Mouse (Mus musculus) forebrain, embryonic 10.5 days (tissue): ENCODE data around the gene Ttll13. TPM values are rescaled to one million over a fixed set of nuclear protein-coding genes. Genes with fewer than 3 reads are reported as not detected.

Experiments
- DNase-seq: peaks from one replicate; pipeline ENCODE4 v3.0.0-alpha.2; 2017; ENCODE audit warnings: low spot score; ENCODE audit errors: extremely low spot score
- H3K27ac ChIP-seq: fragments of 300-500 bp; sonication (generic); 2 replicates; pipeline ENCODE4 v1.5.1; 2016; ENCODE audit warnings: mild to moderate bottlenecking
- H3K27me3 ChIP-seq: fragments of 300-500 bp; sonication (generic); 2 replicates; pipeline ENCODE4 v1.6.1; 2016; ENCODE audit warnings: mild to moderate bottlenecking; ENCODE audit not compliant: poor library complexity, severe bottlenecking
- H3K36me3 ChIP-seq: fragments of 300-500 bp; sonication (generic); replicated peaks from 2 replicates; pipeline ENCODE4 v1.6.1; 2016; ENCODE audit warnings: mild to moderate bottlenecking, moderate library complexity
- H3K4me1 ChIP-seq: fragments of 300-500 bp; sonication (generic); 2 replicates; pipeline ENCODE4 v1.6.1; 2016
- H3K4me3 ChIP-seq: fragments of 300-500 bp; sonication (generic); 2 replicates; pipeline ENCODE4 v1.5.1; 2016; ENCODE audit warnings: mild to moderate bottlenecking, moderate library complexity
- H3K9me3 ChIP-seq: fragments of 300-500 bp; sonication (generic); 2 replicates; pipeline ENCODE4 v1.6.1; 2016; ENCODE audit warnings: mild to moderate bottlenecking, moderate library complexity
- WGBS: fragments of 180-500 bp; shearing (Covaris S2); methylation state at CpG from one replicate; pipeline ENCODE4 v1.1.7; 2016; 5-methylcytosine and 5-hydroxymethylcytosine counted together
- polyA plus RNA-seq: library from polyadenylated mRNA; unstranded; fragments of >200 nt; fragmentation: Nextera tagmentation; extraction: Ambion mirVana; gene quantifications from 2 replicates; pipeline ENCODE4 v1.2.1, GENCODE M21; 2016

Gene Ttll13
- polyA plus RNA-seq: 0.84 and 0.99 TPM in 2 replicates

DNA sequence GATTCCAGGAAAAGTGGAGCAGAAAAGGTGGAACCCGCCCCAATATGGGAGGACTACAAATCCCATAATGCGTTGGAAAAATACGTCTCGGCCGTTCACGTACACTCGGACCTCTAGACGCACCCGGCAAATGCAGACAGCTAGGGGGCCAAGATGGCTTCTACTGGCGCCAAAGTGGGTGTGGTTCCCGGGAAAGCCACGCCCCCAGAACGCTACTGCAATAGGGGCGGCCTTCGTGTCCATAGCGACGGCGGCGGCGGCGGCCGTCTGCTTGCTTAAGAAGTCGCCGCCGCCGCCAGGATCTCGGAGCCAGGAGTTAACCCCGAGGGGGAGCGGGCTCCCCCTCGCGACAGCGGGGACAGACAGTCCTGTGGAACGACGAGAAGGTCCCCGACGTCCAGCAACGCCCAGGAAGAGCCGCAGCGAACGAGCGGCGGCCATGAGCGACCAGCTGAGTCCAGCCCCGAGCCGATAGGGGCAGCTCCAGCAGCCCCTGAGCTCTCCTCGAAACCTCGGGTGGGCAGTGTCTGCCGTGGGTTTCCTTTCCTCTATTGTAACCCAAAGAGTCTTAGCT is at the start of gene Ttll13:
Gene Ttll13, plus strand, starts transcription at position 229 of the 574 bp plus-strand sequence.
- WGBS: under 1% methylated on average over 48 of the region's 48 CpGs
- peak within 1 kb of the TSS; percentile 88 for H3K27ac ChIP-seq
- H3K27me3 ChIP-seq: no peaks in the 10 kb centered on the region
- peaks cover 3% of the 10 kb centered on the region; the same call in 1 of the 2 replicates for H3K36me3 ChIP-seq
- no peaks in the 10 kb centered on the region for H3K9me3 ChIP-seq
- H3K4me1 ChIP-seq: peaks cover 14% of the 10 kb centered on the region; the same call in 1 of the 2 replicates
- peak; percentile 96 for DNase-seq
- peak within 1 kb of the TSS; percentile 60 for H3K4me3 ChIP-seq

DNA sequence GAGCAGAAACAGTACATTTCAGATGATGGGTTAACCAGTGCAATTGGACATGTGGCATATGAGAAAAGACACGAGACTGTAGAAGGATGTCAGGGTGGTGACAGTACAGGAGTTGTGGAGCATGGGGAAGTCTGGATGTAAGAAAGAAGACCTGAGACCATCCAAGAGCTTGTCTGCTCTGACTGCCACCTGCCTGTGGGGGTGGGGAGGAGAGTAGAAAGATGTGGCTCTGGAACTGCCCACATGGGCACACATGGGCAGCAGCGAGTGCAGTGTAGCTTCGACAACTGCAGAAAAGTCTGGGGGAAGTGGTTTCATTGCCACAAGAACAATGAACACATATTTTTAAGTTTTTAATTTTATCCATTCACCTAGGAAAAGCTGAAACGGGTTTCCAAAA is 48.8 kb upstream of the Ttll13 start:
- DNase-seq: no peak
- peaks cover 27% of the 10 kb centered on the region for H3K36me3 ChIP-seq
- WGBS: 19% methylated on average over 4 of the region's 4 CpGs
- H3K4me3 ChIP-seq: peak overlapping the region; percentile 79
- no peaks in the 10 kb centered on the region for H3K9me3 ChIP-seq
- H3K27me3 ChIP-seq: no peaks in the 10 kb centered on the region
- peak overlapping the region; percentile 97 for H3K27ac ChIP-seq
- H3K4me1 ChIP-seq: peaks cover 74% of the 10 kb centered on the region

DNA sequence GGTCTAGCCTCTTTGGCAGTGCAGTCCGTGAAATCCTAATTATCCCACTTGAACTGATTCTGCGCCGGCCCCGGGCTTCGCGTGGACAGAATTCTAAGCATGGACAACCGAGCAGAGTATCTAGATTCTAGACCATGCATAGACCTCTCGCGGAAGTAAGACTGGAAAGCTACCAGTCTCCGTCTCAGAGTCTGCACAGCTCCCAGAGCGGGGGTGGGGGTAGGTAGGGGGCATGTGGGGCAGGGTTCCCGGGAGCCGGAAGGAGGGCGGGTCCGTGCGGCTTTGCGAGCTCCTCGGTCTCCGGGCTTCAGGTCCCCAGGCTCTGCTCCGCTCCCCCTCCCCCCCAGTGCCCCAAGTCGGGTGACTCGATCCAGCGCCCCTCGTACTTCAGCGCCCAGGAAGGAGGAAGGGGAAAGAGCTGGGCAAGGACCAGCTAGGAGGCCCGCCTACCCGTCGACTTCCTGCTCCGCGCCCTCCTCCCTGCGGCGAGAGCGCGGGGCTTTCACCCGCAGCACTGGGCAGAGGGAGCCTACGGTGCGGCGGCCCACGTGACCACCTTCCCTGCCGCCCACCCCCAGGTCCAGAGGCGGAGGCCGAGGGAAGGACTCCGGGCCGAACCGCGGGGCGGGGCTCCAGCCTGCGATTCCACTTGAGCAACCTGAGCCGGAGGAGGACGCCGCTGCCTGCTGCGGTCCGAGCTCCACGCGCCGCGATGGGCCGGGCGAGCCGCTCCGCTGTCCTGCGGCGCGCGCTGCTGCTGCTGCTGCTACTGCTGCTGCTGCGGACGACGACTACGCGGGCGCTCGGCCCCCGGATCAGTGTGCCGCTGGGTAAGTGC is 48.0 kb upstream of the Ttll13 start:
- Histone ChIP-seq H3K36me3 (peaks cover 35% of the 10 kb centered on the region), H3K27me3 (no peaks in the 10 kb centered on the region), H3K4me1 (peaks cover 75% of the 10 kb centered on the region), H3K4me3 (peak overlapping the region; percentile 79), H3K9me3 (no peaks in the 10 kb centered on the region), H3K27ac (peak overlapping the region; percentile 97)
- WGBS: under 1% methylated on average over 74 of the region's 74 CpGs
- DNase-seq: peak; percentile 88

DNA sequence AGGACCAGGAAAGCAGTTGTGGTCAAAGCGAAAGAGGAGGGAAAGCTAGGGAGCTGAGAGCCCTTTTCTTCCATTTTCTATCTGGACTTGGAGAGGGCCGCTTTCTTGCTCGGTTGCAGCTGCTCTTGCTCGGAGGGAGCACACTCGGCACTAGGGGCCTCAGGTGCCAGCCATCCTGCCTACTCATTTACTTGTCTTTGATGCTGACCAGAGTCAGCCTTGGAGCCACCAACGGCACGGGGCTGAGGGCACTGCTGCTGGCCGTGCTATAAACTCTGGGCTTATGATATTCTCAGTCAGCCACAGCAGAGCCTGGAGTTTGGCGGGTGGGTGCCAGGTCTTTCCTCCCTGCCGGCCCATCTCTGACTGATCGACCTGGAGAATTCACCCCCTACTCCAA is 47.3 kb upstream of the Ttll13 start:
- Histone ChIP-seq H3K27me3 (no peaks in the 10 kb centered on the region), H3K27ac (peak overlapping the region; percentile 97), H3K4me3 (peak overlapping the region; percentile 79), H3K36me3 (peaks cover 41% of the 10 kb centered on the region), H3K4me1 (peaks cover 77% of the 10 kb centered on the region), H3K9me3 (no peaks in the 10 kb centered on the region)
- DNase-seq: no peak
- WGBS: 4% methylated on average over 11 of the region's 11 CpGs

DNA sequence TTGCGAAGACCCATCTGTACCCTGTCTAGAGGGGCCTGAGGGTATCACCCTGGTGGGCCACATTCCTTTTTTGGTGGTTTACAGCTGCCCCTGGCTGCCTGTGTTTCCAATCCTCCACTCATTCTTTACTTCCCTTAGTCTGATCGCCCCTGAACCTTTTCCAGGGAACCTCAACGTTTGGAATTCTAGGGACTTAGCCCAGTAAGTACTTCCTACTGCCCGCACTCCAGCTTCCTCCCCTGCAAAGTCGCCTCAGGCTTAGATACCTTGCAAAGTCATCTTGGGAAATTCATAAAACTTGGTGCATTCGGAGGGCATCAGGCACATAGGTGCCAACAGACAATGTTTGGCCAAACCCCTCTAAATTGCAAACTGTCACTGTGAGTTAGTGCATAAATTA is 46.9 kb upstream of the Ttll13 start:
- no peaks in the 10 kb centered on the region for H3K9me3 ChIP-seq
- H3K36me3 ChIP-seq: peaks cover 41% of the 10 kb centered on the region
- peak overlapping the region; percentile 79 for H3K4me3 ChIP-seq
- peak overlapping the region; percentile 97 for H3K27ac ChIP-seq
- no peak for DNase-seq
- H3K27me3 ChIP-seq: no peaks in the 10 kb centered on the region
- 40% methylated on average over 6 of the region's 6 CpGs for WGBS
- peaks cover 77% of the 10 kb centered on the region for H3K4me1 ChIP-seq

DNA sequence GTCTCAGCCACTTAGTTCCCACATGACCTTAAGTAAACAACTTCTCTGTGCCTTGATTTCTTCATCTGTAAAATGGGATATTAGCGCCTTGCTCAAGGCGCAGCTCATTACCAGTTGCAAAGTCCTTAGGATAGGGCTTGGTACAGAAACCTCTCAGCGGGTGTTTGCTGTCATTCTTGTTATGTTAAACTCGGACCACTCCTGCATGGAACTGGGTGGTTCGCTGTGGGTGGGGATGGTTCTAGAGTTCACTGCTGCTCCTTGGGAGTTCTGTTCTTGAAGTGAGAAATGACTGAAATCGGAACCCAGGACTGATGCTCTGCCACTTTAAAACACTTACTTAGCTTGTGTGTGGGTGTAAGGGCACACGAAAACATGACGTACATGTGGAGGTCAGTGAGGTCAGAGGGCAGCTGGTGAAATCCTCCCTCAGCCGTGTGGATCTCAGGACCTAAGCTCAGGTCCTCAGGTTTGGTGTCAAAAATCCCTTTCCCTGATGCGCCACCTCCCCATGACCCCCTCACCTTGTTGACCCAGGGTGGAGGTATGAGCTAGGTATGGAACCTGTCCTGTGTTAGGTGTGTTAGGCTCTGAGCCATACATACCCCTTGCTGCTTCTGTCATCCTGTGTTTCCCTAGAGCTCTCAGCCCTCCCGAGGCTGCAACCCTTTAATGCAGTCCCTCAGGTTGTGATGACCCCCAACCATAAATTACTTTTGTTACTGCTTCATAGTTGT is 46.2 kb upstream of the Ttll13 start:
- H3K36me3 ChIP-seq: peaks cover 44% of the 10 kb centered on the region
- peak overlapping the region; percentile 79; the same call in 1 of the 2 replicates for H3K4me3 ChIP-seq
- WGBS: 78% methylated on average over 11 of the region's 11 CpGs
- H3K9me3 ChIP-seq: no peaks in the 10 kb centered on the region
- no peak for DNase-seq
- peaks cover 82% of the 10 kb centered on the region for H3K4me1 ChIP-seq
- H3K27me3 ChIP-seq: no peaks in the 10 kb centered on the region
- no peak overlapping the region for H3K27ac ChIP-seq

DNA sequence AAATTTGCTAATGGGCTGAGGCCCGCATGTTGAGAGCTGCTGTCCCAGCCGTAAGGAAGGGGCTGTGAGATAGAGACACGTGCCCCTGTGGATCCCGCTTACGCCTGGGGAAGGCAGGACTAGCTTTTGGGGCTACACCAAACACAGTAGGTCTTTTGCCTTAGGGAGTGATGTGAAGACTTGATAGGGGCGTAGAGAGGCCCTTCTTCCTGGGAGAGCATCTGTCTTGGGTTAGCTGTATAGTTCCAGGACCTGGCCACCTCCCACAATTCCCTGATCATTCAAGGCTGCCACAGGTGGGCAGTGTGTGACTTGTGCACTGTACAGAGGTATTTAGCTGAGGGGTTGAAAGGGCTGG is 45.6 kb upstream of the Ttll13 start:
- H3K36me3 ChIP-seq: peaks cover 44% of the 10 kb centered on the region
- WGBS: 91% methylated on average over 6 of the region's 6 CpGs
- DNase-seq: no peak
- H3K27me3 ChIP-seq: no peaks in the 10 kb centered on the region
- peaks cover 87% of the 10 kb centered on the region for H3K4me1 ChIP-seq
- H3K4me3 ChIP-seq: no peak overlapping the region
- H3K27ac ChIP-seq: peak overlapping the region; percentile 0; the same call in 1 of the 2 replicates
- no peaks in the 10 kb centered on the region for H3K9me3 ChIP-seq

DNA sequence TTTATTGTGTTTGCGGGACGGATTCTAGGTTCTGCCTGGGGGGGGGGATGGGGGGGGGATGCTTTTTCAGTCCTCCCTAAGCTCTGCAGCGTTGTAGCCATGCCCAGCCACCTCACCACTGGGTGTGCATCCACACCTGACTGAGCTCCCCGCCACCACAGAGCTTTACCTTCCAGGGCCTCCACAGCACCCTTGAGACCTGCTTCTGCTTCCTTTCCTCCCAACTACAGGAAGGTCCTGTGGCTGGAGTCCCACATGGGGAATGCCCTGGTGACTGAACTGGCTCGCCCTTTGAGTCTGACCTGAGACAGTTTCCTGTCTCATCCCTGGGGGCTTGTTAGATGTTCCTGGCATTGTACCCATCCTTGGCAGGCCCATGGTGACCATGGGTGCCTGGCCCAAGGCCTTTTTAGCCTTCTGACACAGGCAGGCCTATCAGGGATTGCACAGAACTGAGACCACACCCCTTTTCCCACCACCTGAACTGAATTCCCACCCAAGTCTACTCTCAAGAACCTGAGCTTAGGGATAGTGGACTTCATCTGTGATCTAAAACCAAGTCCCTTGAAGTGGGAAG is 45.1 kb upstream of the Ttll13 start:
- H3K4me3 ChIP-seq: no peak overlapping the region
- no peaks in the 10 kb centered on the region for H3K27me3 ChIP-seq
- 86% methylated on average over 5 of the region's 5 CpGs for WGBS
- no peak for DNase-seq
- peak overlapping the region; percentile 0; the same call in 1 of the 2 replicates for H3K27ac ChIP-seq
- no peaks in the 10 kb centered on the region for H3K9me3 ChIP-seq
- H3K36me3 ChIP-seq: peaks cover 46% of the 10 kb centered on the region
- peaks cover 91% of the 10 kb centered on the region for H3K4me1 ChIP-seq

DNA sequence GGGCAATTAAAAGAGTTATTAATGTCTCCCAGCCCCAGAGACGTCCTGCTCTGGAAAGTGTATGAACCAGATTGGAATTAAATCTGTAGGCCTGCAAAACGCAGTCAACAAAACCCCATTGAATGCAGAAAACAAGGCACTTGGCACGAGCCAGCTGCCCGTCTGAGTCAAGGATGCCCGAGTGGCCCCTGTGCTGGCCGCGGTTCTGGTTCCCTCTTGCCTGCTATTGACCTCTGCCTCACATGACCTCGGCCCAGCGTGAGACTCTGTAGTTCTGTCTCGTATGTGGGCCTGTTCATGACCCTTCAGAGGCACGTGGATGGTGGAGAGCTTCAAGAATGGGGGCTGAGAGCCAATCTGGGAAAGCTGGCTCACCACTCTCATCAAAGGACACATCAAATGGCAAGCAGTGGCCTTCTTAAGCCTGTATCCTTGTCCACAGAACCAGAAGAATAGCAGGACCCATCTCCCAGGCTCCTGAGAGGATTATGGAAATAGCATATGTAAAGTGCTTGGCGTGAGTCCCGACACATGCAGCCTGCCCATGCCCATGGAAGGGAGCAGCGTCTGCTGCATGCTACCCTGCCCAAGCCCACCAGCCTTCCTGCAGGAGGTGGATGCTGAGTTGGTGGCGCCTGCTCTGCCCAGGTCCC is 44.2 kb upstream of the Ttll13 start:
- no peaks in the 10 kb centered on the region for H3K27me3 ChIP-seq
- no peak overlapping the region for H3K4me3 ChIP-seq
- WGBS: 88% methylated on average over 15 of the region's 15 CpGs
- DNase-seq: no peak
- peaks cover 53% of the 10 kb centered on the region for H3K36me3 ChIP-seq
- H3K27ac ChIP-seq: no peak overlapping the region
- no peaks in the 10 kb centered on the region for H3K9me3 ChIP-seq
- H3K4me1 ChIP-seq: peaks cover 99% of the 10 kb centered on the region

DNA sequence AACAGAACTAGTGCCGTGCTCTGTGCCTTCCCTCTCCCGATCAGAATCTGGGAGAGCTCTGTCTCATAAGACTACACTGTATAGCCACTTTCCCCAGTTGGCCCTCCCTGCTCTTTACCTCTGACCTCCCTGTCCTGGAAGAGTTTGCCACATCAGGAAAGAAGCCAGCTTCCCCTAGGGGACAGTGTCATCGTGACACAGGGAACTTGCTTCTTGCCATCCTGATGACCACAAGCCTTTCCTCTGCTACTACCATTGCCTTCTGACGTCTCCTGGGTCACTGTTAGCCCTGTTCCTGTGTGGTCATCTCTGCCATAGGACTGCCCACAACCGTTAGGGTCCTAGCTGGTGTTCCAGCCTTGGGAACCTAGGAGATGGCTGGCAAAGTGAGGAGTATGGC is 43.2 kb upstream of the Ttll13 start:
- peaks cover 99% of the 10 kb centered on the region for H3K4me1 ChIP-seq
- no peaks in the 10 kb centered on the region for H3K27me3 ChIP-seq
- peaks cover 56% of the 10 kb centered on the region for H3K36me3 ChIP-seq
- DNase-seq: no peak
- peak overlapping the region; percentile 36; the same call in 1 of the 2 replicates for H3K27ac ChIP-seq
- H3K9me3 ChIP-seq: no peaks in the 10 kb centered on the region
- 84% methylated on average over 5 of the region's 5 CpGs for WGBS
- H3K4me3 ChIP-seq: no peak overlapping the region

DNA sequence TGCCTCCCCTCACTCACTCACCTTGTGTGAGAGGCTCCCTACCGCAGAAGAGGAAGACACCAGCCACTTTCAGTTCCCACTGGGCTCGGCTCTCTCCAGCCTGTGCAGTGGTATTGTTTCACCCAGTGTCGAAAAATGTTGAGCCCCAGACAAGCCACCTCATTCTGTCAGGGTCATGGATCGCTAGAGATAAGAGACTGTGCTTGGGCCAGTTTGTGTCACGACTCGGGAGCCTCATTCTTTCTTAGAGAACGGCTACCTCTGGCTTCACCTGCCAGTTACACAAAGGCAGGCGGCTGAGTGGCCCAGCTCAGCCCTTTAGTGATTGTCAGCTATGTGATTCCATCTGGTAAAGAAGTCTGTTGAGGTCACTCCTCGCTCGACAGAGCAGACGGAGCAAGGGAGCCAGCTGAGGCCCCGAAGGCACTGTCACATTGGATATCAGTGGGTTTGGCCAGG is 42.5 kb upstream of the Ttll13 start:
- H3K36me3 ChIP-seq: peaks cover 58% of the 10 kb centered on the region
- WGBS: 65% methylated on average over 12 of the region's 12 CpGs
- DNase-seq: no peak
- no peaks in the 10 kb centered on the region for H3K27me3 ChIP-seq
- H3K4me1 ChIP-seq: peaks cover 99% of the 10 kb centered on the region
- H3K9me3 ChIP-seq: no peaks in the 10 kb centered on the region
- H3K27ac ChIP-seq: peak overlapping the region; percentile 36; the same call in 1 of the 2 replicates
- no peak overlapping the region for H3K4me3 ChIP-seq

DNA sequence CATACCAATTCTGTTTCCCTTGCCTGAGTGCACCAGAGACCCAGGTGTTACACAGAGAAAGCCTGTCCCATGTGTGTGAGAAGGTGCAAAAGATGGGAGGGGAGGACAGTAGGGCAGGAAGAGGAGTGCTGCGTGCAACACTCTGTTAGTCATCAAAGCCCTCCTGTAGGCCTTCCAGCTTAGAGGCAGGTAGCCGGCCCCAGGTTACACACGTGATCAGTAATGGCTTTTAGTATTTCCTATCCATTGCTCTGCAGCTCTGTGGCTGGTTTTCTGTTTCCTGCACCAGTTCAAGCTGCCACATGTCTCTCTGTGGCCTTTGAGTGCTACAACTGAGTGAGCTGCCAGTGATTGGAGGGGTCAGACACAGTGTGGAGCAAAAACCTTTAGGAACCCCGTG is 41.8 kb upstream of the Ttll13 start:
- WGBS: 88% methylated on average over 4 of the region's 4 CpGs
- no peak overlapping the region for H3K4me3 ChIP-seq
- H3K27ac ChIP-seq: peak overlapping the region; percentile 13; the same call in 1 of the 2 replicates
- H3K27me3 ChIP-seq: no peaks in the 10 kb centered on the region
- peaks cover 58% of the 10 kb centered on the region for H3K36me3 ChIP-seq
- peaks cover 98% of the 10 kb centered on the region for H3K4me1 ChIP-seq
- no peaks in the 10 kb centered on the region for H3K9me3 ChIP-seq
- no peak for DNase-seq
